Mouse (Mus musculus) spleen, adult 2 months (tissue): Measurements from ENCODE around the gene Disp2. TPM values are rescaled to one million over a fixed set of nuclear protein-coding genes. Genes with fewer than 3 reads are reported as not detected.

Source experiments
- DNase-seq, 2 experiments: peaks; one replicate each; pipeline versions ENCODE4 v3.0.0 to v3.0.0-alpha.2; 2012 to 2021; ENCODE audit warnings: low spot score in 2 of 2, low read depth in 1 of 2
- H3K27ac ChIP-seq: fragments of 200-500 bp; 2 replicates; pipeline ENCODE4 v1.5.1; 2012; ENCODE audit warnings: low read length, inconsistent platforms; ENCODE audit not compliant: insufficient read depth
- H3K27me3 ChIP-seq: fragments of 200-500 bp; 2 replicates; pipeline ENCODE4 v1.6.1; 2012; ENCODE audit warnings: mild to moderate bottlenecking, moderate library complexity, low read length, inconsistent platforms; ENCODE audit not compliant: control insufficient read depth, insufficient read depth
- H3K36me3 ChIP-seq: fragments of 200-500 bp; 2 replicates; pipeline ENCODE4 v1.6.1; 2012; ENCODE audit warnings: mild to moderate bottlenecking, low read length, inconsistent platforms; ENCODE audit not compliant: control insufficient read depth, insufficient read depth
- H3K4me1 ChIP-seq: fragments of 200-500 bp; 2 replicates; pipeline ENCODE4 v1.6.1; 2011; ENCODE audit warnings: inconsistent platforms; ENCODE audit not compliant: control insufficient read depth, insufficient read depth, insufficient read length
- H3K4me3 ChIP-seq: fragments of 200-500 bp; 2 replicates; pipeline ENCODE4 v1.5.1; 2011; ENCODE audit warnings: mild to moderate bottlenecking, inconsistent platforms; ENCODE audit not compliant: insufficient read depth, insufficient read length; ENCODE audit errors: extremely low read depth
- CTCF ChIP-seq: fragments of 200-500 bp; IDR thresholded peaks from 2 replicates; pipeline ENCODE4 v1.5.1; 2011; ENCODE audit warnings: mild to moderate bottlenecking, inconsistent platforms; ENCODE audit not compliant: insufficient read depth, insufficient read length, insufficient replicate concordance; ENCODE audit errors: extremely low read depth
- POLR2A ChIP-seq: fragments of 200-500 bp; IDR thresholded peaks from 2 replicates; pipeline ENCODE4 v1.6.1; 2011; ENCODE audit warnings: low read depth, low read length, inconsistent platforms
- WGBS: fragments of 180-500 bp; shearing (Covaris S2); methylation state at CpG from one replicate; pipeline ENCODE4 v1.1.7; 2018; 5-methylcytosine and 5-hydroxymethylcytosine counted together
- polyA plus RNA-seq: library from polyadenylated mRNA; depleted of rRNA; stranded (reverse); fragments of >200 nt; gene quantifications from 2 replicates; pipeline ENCODE4 v1.2.3, GENCODE M21; 2012

Gene Disp2
- polyA plus RNA-seq, 1 experiment: 0.09 TPM

DNA sequence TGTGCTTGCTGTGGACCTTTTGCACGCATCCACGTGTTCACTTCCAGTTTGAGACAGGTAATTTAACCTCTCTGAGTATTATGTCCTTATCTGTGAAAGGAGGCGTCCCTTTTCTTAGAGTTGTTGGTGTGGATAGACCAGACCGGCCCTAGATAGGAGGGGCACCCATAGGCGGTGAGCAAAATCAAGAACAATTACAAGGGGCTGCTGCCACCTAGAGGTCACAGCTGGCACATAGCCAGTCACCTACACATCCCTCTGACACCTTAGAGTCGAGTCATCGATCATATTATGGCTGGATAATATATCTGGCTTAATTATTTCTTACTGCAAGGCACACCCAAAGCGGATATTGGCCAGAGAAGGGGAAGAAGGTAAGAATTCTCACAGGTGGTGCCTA lies 19.7 kb upstream of the Disp2 start:
- H3K4me3 ChIP-seq: no peak overlapping the region
- peak; percentile 60 to 83 for DNase-seq
- H3K27me3 ChIP-seq: no peaks in the 10 kb centered on the region
- 6% methylated on average over 8 of the region's 8 CpGs for WGBS
- TF ChIP-seq CTCF: peak; percentile 79; the same call in 1 of the 2 replicates
- no peak for TF ChIP-seq POLR2A
- H3K36me3 ChIP-seq: no peaks in the 10 kb centered on the region
- H3K27ac ChIP-seq: no peak overlapping the region
- no peaks in the 10 kb centered on the region for H3K4me1 ChIP-seq

DNA sequence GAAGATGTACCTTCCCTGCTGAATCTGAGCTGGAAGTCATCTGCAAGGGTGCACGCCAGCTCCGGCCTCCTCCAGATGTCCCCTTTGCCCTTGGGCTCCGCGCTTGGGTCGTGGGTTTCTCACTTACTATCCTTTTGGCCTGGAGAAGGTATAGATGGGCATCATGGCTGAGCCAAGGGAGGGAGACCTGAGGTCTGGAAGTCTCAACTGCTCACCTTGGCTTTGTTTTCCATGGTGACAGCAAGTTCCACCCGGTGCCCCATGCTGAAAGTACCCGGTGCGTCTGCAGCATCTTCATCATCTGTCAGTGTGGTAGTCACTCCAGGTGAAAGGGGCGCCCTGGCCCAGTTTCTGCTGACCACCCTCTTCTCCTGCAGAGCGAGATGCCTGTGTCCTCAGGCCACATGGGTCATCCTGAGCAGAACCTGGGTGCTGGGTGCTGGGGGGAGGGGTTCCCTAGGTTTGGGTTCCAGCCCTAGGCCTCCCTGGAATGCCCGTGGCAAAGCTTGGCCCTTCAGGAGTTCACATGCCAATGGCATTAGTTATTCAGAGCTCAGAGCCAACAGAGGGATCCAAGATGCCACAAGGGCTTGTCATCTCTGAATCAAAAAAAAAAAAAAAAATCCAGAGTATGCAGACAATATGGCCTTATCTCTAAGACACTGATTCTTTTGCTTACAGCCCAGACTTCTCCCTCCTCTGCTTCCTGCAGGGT lies 19.1 kb upstream of the Disp2 start:
- no peak for DNase-seq
- WGBS: 91% methylated on average over 11 of the region's 11 CpGs
- H3K27me3 ChIP-seq: no peaks in the 10 kb centered on the region
- H3K27ac ChIP-seq: no peak overlapping the region
- H3K36me3 ChIP-seq: no peaks in the 10 kb centered on the region
- no peak for TF ChIP-seq POLR2A
- H3K4me3 ChIP-seq: no peak overlapping the region
- no peaks in the 10 kb centered on the region for H3K4me1 ChIP-seq

DNA sequence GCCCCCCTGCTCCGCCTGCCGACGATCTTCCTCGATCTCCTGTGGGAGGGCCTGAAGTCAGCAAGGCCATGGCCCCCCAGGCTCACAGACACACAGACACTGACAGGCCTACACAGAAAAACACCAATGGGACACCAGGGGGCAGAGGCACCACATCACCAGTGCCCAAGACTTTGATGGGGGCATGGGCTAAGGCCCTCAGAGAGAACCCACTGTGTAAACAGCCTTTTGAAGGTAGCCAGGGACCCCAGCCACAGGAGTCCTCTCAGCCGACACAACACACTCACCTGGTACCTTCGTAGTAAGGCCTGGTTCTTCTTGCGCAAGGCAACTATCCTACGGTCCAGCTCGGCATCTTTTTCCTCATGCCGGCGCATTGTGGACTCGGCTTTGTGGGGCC lies 18.2 kb upstream of the Disp2 start:
- Histone ChIP-seq H3K27ac (peak overlapping the region; percentile 20; the same call in 1 of the 2 replicates), H3K4me1 (no peaks in the 10 kb centered on the region), H3K4me3 (no peak overlapping the region), H3K36me3 (no peaks in the 10 kb centered on the region), H3K27me3 (no peaks in the 10 kb centered on the region)
- 93% methylated on average over 12 of the region's 12 CpGs for WGBS
- TF ChIP-seq POLR2A (no peak), CTCF (no peak)
- DNase-seq: no peak

DNA sequence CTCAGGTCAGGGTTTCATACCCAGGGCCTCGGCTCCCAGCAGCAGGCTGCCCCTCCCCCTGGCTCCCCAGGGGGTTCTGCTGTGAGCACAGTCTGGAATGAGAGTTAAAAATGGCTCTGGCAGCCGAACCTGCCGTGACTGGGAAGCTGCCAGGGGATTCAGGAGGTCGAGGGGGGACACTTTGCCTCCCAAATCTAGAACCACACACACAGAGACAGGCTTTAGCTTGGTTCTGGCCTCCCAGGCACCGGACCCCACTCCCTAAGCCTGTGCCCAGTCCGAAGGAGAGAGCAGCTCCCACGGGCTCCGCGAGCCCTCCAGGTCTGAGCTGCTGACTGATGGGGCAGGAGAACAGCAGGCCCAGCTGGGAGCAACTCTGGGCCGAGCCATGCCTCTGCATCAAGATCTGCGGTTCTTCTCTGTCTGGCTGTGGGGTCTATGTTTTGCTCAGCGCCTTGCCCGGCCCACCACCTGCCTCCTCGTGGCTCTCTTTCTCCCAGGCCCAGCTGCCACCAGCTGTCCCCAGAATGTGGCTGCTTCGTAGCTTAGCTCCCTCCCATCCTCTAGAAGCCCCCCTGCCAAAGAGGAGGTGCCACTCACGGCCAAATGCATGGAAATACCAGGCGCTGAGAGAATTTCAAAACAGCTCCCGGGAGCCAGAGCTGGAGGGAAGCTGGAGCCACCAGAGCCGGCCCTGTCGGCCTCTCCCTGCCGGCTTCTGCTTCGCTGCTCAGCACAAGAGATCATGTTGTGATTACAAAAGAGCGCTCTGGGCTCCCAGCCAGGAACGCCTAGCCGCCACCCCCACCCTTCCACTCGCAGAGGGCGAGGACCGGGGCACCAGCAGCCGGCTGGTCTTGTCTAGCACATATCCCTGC lies 17.4 kb upstream of the Disp2 start, which contains the start of gene Ccdc9b:
Gene Ccdc9b, minus strand, starts transcription at position 756 of the 878 bp plus-strand sequence.
- TF ChIP-seq CTCF (no peak), POLR2A (no peak)
- Histone ChIP-seq H3K4me3 (peak within 1 kb of the TSS; percentile 19; the same call in 1 of the 2 replicates), H3K27ac (peak within 1 kb of the TSS; percentile 76), H3K36me3 (no peaks in the 10 kb centered on the region), H3K4me1 (no peaks in the 10 kb centered on the region), H3K27me3 (no peaks in the 10 kb centered on the region)
- 25% methylated on average over 29 of the region's 29 CpGs for WGBS
- DNase-seq: peak in 1 of 2 experiments; percentile 49

DNA sequence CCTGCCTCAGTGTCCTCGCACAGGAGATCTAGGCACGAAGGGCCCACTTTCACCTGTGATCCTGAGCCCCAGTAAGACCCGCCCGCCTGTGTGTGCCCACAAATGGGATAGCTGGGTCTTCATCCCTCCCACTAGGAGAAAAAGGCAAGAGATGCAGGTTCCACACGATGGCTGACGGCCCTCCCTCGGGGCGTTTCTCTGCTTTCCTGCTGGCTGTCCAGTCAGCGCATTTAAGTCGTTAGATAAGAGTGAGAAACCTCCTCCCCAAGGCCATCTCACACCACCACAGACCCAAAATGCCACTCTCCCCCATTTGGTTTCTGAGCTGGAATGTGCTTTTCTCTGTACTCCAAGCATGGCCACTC lies 16.8 kb upstream of the Disp2 start:
- Histone ChIP-seq H3K27me3 (no peaks in the 10 kb centered on the region), H3K4me1 (no peaks in the 10 kb centered on the region), H3K36me3 (no peaks in the 10 kb centered on the region), H3K4me3 (0 out of 2 replicates have a peak overlapping the region, but pooled peaks have one; percentile 19), H3K27ac (peak overlapping the region; percentile 54)
- DNase-seq: no peak
- no peak for TF ChIP-seq CTCF
- no peak for TF ChIP-seq POLR2A
- WGBS: 37% methylated on average over 10 of the region's 10 CpGs

DNA sequence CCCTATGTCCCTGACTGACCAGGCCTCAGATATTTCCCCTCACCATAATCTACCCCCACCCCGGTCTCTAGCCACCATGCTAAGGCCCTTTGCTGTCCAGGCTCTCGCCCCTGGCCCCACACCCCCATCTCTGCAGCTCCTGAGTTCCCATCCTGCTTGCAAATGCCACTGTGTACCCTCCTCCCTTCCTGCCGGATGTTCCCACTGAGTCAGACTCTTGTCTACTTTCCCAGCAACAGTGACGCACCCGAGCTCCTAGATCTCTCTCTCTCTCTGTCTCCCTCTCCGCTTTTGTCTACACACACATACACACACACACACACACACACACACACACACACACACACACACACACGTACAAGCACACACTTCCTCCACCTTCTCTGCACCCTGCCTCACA lies 16.1 kb upstream of the Disp2 start:
- no peak for TF ChIP-seq POLR2A
- no peak for TF ChIP-seq CTCF
- DNase-seq: no peak
- no peaks in the 10 kb centered on the region for H3K4me1 ChIP-seq
- H3K27ac ChIP-seq: peak overlapping the region; percentile 42
- WGBS: 75% methylated on average over 7 of the region's 7 CpGs
- no peaks in the 10 kb centered on the region for H3K36me3 ChIP-seq
- no peak overlapping the region for H3K4me3 ChIP-seq
- no peaks in the 10 kb centered on the region for H3K27me3 ChIP-seq
